Mouse (Mus musculus): Measurements from ENCODE around the gene Egfl7.

DNA sequence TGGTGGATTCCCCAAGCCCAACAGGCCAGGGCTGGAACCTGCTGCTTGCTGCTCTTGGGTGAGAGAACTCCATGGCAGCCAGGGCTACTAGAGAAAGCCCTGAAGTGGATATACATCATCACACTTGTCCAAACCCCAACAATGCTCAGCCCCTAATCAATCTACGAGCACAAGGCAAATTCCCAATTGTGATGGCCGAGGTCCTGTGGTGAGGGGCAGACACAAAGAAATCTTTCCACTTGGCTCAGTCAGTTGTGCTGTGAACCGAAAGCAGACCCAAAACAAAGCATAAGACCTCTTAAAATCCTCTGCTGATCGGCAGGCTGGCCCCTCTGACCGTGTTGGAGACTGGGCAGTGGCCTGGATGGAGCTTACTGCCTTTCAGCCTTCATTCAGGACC, 5.0 kb upstream of the Egfl7 start:
- TF ChIP-seq CTCF (IDR thresholded peaks at IDR 0.05; ENCODE audit: extremely low read depth, insufficient read depth, insufficient read length, insufficient replicate concordance) = no peak
- no peak for TF ChIP-seq POLR2A (IDR thresholded peaks at IDR 0.05; ENCODE audit: low read depth, low read length)
